Mouse (Mus musculus) bone marrow macrophage, adult 2 months (primary cell): ENCODE results near the gene Btnl10. TPM values are rescaled to one million over a fixed set of nuclear protein-coding genes. Genes with fewer than 3 reads are reported as not detected.
A peak's percentile ranks its signal among the peaks of the same experiment; 100 is the strongest.

Experiments
- H3K27ac ChIP-seq: 2 replicates; pipeline ENCODE4 v1.5.1; 2012; ENCODE audit warnings: low read depth, low read length; ENCODE audit not compliant: insufficient read depth
- H3K4me1 ChIP-seq: 2 replicates; pipeline ENCODE4 v1.6.1; 2012; ENCODE audit warnings: low read length; ENCODE audit not compliant: control insufficient read depth, insufficient read depth
- H3K4me3 ChIP-seq: 2 replicates; pipeline ENCODE4 v1.5.1; 2012; ENCODE audit warnings: mild to moderate bottlenecking, low read length, moderate library complexity; ENCODE audit not compliant: insufficient read depth
- CTCF ChIP-seq: IDR thresholded peaks from 2 replicates; pipeline ENCODE4 v1.5.1; 2012; ENCODE audit warnings: low read depth, mild to moderate bottlenecking, low read length, moderate library complexity
- POLR2A ChIP-seq: IDR thresholded peaks from 2 replicates; pipeline ENCODE4 v1.6.1; 2012; ENCODE audit warnings: mild to moderate bottlenecking, low read depth, low read length, borderline replicate concordance
- polyA plus RNA-seq: library from polyadenylated mRNA; stranded (reverse); fragments of >200 nt; gene quantifications from 2 replicates; pipeline ENCODE4 v1.2.4, GENCODE M21; 2012; ENCODE audit not compliant: missing spikeins, insufficient read depth, insufficient read length

Gene Btnl10
- polyA plus RNA-seq, 1 experiment = not detected

DNA sequence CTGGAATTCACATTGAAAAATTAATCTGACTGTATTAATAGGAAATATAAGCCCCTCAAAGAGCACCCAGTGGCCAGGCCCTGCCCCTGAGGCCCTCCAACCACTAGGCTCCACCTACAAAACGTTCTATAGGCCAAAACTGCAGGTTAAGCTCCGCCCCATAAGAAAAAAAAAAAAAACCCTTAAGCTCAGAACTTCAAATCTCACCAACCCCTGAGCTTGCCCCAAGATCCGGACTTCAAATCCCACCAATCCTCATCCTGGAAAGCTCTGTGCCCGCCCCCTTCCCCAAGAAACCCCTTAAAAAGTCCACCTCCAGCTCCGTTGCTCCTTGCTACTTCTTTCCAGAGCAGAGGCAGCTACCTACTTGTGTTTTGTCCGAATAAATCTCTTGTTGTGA, 12.9 kb upstream of the Btnl10 start:
- TF ChIP-seq CTCF = no peak
- TF ChIP-seq POLR2A = no peak
- H3K27ac ChIP-seq = no peak overlapping the region
- peaks cover 4% of the 10 kb centered on the region for H3K4me1 ChIP-seq
- H3K4me3 ChIP-seq = no peak overlapping the region

DNA sequence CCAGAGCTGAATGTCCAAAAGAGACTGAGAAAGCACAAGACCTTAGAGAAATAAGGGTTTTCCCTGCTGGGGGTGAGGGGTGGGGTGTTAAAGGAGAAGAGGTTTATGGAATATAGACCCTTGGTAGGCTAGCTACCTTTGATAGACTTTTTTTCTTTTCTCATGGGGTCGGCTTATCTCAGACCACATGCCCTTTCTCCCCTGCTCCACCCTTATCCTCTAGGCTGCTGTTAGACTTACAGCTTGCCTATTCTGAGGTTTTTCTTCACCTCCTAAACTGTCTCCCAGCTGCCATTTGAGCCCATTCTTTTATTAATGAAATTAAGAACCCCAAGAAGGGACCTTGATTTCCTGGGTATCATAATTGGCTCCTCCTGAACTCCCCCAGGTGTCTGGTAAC, 3.9 kb upstream of the Btnl10 start:
- H3K4me1 ChIP-seq = 0 out of 2 replicates have a peak, but pooled peaks cover 2% of the 10 kb centered on the region
- no peak overlapping the region for H3K27ac ChIP-seq
- no peak overlapping the region for H3K4me3 ChIP-seq
- TF ChIP-seq POLR2A (no peak), CTCF (no peak)

- TF ChIP-seq CTCF (peak; percentile 47; the same call in 1 of the 2 replicates), POLR2A (no peak)
- no peak overlapping the region for H3K27ac ChIP-seq
- H3K4me3 ChIP-seq = peak overlapping the region; percentile 40
- H3K4me1 ChIP-seq = peaks cover 6% of the 10 kb centered on the region; the same call in 1 of the 2 replicates
Measured at GRCm38 (mm10) chr11:58914461-58915028, 3.2 kb upstream of the Btnl10 start.

GRCm38 (mm10) chr11:58916879-58917744, 596 bp upstream of the Btnl10 start:
- no peak overlapping the region for H3K27ac ChIP-seq
- TF ChIP-seq CTCF = peak; percentile 68
- no peak for TF ChIP-seq POLR2A
- H3K4me1 ChIP-seq = peaks cover 6% of the 10 kb centered on the region; the same call in 1 of the 2 replicates
- no peak overlapping the region for H3K4me3 ChIP-seq

GRCm38 (mm10) chr11:58918759-58919158, 1.1 kb downstream of the Btnl10 start:
- Histone ChIP-seq H3K4me1 (peaks cover 6% of the 10 kb centered on the region; the same call in 1 of the 2 replicates), H3K27ac (no peak overlapping the region), H3K4me3 (no peak overlapping the region)
- TF ChIP-seq CTCF (no peak), POLR2A (no peak)

DNA sequence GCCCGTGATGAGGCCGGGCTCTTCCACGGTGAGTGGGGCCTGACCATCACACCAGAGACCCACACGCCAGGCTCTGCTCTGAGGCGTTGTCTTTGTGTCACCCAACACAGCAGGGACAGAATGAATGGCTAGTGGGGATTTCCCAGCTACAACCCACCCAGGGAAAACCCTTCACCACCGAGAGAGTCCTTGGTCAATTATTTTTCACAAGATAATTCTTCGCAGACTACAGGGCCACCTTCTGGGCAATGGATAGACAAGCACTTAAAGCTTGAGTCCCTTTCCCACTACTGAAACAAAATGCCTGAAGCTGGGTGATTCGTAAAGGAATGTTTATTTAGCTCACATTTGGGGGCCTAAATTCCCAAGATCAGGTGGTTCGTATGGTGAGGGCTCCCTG, 4.7 kb downstream of the Btnl10 start:
- no peak for TF ChIP-seq CTCF
- no peak for TF ChIP-seq POLR2A

GRCm38 (mm10) chr11:58926651-58927050, 8.9 kb downstream of the Btnl10 start:
- H3K27ac ChIP-seq = no peak overlapping the region
- H3K4me1 ChIP-seq = peaks cover 5% of the 10 kb centered on the region
- TF ChIP-seq CTCF (no peak), POLR2A (no peak)
- no peak overlapping the region for H3K4me3 ChIP-seq

More for the DNA sequence above, 4.7 kb downstream of the Btnl10 start:
- Histone ChIP-seq H3K4me1 (peaks cover 7% of the 10 kb centered on the region), H3K4me3 (no peak overlapping the region), H3K27ac (no peak overlapping the region)

DNA sequence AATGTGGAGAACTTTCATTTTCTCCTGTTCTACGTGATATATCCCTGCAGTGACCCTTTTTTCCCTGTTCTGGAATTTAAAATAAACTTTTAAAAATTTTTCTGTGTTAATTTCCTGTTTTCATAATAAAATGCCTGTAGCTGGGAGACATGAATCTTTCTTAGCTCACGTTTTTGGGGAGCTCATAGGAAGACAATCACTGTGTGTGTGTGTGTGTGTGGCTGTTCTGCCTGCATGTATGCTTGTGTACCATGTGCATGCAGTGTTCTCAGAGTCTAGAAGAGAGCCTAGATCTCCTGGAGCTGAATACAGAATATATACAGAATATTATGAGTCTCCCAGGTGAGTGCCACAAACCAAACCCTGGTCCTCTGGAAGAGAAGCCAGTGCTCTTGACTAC, 9.3 kb downstream of the Btnl10 start:
- no peak for TF ChIP-seq CTCF
- TF ChIP-seq POLR2A = no peak
- H3K27ac ChIP-seq = no peak overlapping the region

GRCm38 (mm10) chr11:58927790-58928651, 10.3 kb downstream of the Btnl10 start:
- Histone ChIP-seq H3K27ac (peak overlapping the region; percentile 74), H3K4me3 (peak overlapping the region; percentile 55), H3K4me1 (peaks cover 5% of the 10 kb centered on the region)
- TF ChIP-seq CTCF (peak; percentile 97), POLR2A (no peak)

More for the DNA sequence above, 9.3 kb downstream of the Btnl10 start:
- H3K4me1 ChIP-seq = peaks cover 5% of the 10 kb centered on the region
- no peak overlapping the region for H3K4me3 ChIP-seq

DNA sequence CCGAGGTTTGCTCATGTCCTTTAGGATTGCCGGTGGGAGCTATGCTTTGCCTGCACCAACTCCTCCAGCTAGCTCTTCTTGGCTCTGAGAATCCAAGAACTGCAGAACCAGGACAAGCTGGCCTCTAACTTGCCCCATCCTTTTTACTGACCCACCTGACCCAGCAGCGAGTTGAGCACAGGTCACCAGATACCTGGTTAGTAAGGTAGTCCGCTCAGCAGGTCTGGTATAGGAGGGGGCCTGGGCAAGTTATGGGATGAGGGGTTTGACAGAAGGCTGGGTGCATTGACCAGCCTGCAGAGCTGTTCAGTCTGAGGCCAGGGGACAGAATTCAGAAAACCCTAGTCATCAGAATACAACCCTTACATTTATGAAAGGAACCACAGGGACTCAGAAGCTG, 11.3 kb downstream of the Btnl10 start:
- TF ChIP-seq CTCF = no peak
- TF ChIP-seq POLR2A = no peak
- H3K4me3 ChIP-seq = no peak overlapping the region
- peaks cover 5% of the 10 kb centered on the region for H3K4me1 ChIP-seq
- H3K27ac ChIP-seq = no peak overlapping the region
